Mouse (Mus musculus) heart, postnatal 10 days (tissue): ENCODE results near the gene Flnb. TPM values are rescaled to one million over a fixed set of nuclear protein-coding genes. Genes with fewer than 3 reads are reported as not detected.

ENCODE experiments used
- DNase-seq, 2 experiments: peaks; one replicate each; pipeline ENCODE4 v3.0.0; 2021
- intact Hi-C: fragments of 180-260 bp; cut with DNase I; formaldehyde crosslinking; loops from one replicate; pipeline ENCODE4 v1.15.1; 2025
- total RNA-seq, 2 experiments: library from RNA; stranded (reverse); gene quantifications; 2 replicates each; pipeline ENCODE4 v1.2.3; 2021

Flnb gene
- total RNA-seq, 2 experiments from 2014 or later = 40.5 to 43.6 TPM

DNA sequence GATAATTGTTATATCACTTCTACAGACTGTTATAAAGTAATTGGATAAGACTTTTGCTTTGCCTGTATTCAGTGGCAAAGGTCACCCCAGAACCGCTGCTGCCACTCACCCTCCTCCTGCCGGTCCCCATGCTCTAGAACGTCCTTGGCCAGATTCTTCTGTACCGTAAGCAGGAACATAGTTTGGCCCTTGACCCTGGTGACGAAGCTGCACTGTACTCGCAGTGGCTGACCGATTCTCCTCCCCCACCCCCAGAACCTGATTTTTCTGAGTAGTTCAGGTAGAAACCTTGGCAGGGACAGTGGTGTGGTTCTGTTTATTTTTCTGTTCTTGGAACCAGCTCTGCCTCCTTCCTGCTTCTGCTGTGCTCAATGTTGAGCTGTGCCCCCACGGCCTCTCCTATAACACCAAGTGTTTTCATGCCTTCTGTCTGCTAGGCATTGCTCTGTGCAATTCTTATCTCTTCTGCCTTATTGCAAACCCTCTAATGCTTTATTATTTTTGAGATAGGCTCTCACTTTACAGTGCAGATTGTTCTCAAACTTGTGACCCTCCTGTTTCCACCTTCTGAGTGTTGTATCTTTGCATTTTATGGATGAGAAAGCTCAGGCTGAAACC lies 7.0 kb downstream of the Flnb start:
- intact Hi-C loops = no loop called here
- DNase-seq = no peak

DNA sequence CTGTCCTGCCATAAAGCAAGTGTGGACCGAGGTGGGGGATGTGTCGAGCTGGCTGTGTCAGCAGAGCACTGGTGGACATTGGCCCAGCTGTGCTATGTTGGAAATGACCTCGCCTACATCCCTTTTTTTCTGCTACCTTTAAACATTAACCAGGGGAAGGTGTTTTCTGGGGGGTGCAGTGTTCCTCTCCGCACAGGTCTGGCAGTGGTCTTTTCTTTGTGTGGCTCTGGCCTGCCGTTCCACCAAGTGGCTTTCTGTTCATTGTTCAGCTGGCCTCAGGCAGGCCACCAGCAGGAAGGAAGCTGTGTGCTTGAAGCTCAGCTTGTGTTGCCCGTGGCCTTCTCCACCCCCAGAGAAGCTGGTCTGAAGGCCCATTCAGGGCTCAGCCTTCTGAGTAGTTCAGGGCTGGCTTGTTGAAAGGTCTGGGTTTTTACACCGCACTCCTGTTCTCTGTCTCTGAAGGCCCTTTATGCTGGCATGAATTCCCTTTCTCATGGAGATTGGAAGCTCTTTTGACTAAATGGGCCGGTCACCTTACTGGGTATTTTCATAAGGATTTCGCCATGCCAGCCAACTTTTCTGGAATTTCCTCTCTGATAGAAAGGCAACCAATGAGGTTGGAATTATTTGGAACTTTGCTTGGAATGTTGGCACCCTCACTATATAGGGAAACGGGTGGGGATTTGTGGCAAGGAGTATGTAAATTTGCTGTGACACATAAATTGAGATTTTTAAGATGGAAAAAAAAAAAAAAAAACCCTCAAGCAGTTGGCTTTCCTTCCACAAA lies 8.6 kb downstream of the Flnb start:
- intact Hi-C loops = loop anchor here (2.0 kb wide), 1 partner anchor 24 kb away; no protein-coding TSS in a partner anchor

DNA sequence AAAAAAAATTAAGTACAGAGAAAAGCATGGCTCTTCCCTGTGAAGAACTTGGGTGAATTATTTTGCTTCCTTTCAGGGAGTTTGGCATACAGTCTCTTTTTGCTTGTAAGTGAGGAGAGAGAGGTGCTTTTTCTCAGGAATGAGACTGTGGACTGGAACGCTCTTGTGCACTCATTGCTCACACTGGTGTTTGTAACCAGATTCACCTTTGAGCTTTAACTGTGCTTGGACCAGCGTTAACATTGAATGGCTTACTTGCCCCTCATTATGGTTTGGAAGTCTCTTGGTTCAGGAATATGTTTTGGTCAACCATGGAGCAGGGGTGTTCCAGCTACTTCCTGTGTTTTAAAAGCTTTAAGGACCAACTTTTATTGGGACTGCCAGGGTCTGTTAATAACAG lies 11.4 kb downstream of the Flnb start:
- DNase-seq = no peak
- intact Hi-C loops = no loop called here

More for the DNA sequence above, 8.6 kb downstream of the Flnb start:
- DNase-seq = peak; percentile 26 to 42

DNA sequence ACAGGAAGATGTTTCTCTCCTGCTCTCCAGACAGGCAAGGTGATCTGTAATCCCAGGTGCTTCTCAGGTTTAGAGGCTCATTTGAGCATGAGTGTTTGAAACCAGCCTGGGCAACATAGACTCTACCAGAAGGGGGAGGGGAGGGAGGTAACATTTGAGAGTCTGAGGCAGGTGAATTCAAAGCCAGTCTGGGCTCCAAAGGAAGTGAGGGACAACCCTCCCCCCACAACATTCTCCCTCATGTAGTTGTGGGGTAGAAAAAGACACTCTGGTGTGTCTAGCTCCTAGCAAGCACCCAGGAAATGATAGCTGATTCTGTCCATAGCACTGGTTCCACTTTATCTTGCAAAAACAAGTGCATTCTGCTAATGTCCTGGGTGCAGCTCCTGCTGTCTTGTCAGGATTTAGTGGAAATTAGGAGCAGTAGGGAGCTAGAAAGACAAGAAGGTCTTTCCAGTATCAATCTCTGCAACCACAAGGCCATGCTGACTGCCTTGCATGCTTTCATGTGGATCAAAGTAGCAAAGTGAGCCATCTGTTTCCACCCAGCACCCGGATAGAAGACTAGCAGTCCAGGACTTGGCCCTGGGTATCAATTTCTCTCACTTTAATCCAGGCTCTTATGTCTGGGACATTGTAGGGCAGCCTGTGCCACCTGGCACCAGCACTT lies 14.1 kb downstream of the Flnb start:
- no peak for DNase-seq
- intact Hi-C loops = no loop called here

DNA sequence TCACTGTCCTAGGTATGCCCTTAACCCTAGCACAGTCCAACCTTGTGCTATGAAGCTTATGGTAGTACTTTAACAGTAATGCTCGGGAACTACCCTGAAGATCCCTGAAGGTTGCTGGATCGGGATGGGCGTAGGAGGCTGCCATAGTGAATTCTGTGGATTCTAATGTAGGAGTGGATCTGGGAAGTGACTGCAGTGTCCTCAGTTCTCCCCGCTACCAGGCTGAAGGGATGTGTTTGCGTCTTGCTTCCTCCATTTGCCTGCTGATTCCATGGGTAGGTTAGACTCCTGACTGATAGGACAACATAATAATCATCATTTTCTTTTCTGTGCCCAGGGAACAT lies 14.7 kb downstream of the Flnb start:
- intact Hi-C loops = no loop called here
- DNase-seq = no peak

DNA sequence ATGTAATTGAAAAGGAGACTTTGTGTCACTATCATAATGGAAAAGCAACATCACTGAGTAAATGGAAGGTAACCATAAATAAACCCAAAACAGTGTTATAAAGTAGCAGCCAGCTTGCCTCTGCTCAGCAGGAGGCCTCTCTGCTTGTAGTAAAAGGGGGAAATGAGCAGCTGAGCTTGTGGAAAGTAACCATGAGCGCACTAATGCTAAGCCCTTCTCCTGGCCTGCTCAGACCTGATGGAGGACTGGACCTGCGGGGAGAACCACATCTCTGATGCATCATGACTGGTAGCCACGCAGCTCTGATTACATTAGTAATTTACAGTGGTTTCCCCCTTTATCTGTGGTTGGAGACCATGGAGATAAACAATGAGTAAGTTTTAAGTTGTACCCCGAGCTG lies 15.7 kb downstream of the Flnb start:
- no peak for DNase-seq
- intact Hi-C loops = no loop called here

DNA sequence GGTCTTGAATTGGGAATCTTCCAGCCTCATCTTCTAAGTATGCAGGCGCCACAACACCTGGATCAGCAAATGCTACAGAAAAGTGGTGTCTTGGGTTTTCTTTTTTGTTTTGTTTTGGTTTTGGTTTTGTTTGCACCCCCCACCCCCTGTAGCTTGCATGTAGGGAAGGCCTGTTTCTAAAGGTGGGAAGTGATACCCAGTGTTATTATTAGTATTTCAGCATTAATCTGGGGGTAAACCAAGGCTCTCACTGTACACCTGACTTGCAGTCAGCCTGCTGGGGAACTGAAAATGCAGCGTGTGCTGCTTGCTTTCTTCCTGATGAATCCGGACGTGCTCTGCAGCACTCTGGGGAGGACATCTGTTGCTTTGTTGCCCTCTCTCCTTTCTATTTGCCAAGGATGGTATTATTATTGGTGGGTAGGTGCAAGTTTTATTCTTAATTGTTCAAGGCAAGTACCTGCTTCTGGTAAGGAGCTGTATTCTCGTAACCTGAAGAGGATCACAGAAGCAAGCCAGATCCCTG lies 20.9 kb downstream of the Flnb start:
- DNase-seq = no peak
- intact Hi-C loops = no loop called here

DNA sequence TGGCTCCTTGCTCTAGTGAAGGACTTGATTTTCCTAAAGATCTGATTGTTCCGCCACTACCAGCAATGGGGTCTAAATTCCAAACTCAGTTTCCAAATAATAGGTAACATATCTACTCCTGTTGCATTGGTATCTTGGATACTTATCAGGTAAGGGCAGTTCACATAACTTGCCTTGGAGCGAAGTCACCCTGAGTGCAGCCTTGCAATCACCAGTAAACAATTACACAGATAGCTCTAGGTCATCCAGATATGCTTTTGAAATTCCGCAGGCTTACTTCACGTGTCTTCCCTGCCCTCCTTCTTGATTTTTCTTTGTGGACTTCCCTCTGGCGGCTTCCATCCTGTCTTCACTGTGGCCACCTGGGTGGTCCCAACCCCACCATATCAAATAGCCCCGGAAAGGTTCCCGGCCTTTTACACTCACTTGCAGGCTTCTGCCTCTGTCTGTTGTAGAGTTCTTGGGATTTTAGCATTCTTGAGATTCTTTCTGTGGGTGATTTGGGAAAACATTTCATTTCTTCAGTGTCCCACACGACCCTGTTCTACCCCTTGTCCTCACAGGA lies 22.3 kb downstream of the Flnb start:
- intact Hi-C loops = no loop called here
- no peak for DNase-seq

DNA sequence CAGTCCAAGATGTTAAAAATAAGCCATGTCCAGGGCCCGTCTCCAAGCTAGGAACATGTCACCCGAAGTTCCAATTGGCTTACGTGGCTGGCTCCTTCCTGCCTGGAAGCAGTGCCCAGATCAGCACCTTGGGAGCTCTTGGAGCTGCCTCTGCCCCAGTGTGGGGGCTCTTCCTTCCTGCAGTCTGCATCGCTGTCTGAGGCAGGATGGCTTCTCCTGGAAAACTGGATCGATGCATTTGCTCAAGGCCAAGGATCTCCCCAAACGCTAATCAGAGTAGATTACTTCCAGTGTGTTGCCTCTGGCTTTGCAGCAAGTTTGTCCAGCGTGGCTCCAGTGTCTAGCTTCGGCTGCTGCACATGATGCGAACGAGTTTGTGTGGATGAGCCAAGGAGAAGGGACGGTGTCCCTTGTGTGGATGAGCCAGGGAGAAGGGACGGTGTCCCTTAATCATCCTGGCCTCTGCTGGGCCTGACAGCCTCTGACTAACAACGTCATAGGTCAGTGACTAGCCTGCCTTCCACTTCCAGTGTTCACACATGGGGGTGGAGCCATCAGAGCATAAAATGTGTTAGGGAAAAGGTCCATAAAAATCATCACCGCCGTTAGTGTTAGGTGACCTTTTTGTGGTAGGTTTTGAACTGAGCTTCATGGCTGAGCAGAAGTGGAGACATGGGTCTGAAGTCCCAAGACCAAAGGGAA lies 25.0 kb downstream of the Flnb start:
- intact Hi-C loops = no loop called here
- peak in 1 of 2 experiments; percentile 23 for DNase-seq

DNA sequence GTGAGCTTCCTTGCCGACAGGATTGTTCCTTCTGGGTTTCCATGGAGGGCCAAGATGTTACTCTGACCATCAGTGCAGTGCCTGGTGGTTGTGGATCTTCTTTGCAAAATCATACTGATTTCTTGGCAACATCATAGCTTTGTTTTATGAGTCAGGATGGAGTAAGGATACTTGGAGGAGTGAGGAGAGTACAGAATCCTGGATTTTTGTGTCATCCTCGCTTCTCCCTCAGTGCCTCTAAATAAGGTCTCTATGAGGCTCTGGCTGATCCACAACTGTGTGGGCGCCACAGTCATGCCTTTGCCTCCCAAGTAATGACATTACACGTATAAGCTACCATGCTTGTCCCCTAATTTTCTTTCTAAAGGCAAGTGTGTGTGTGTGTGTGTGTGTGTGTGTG lies 28.9 kb downstream of the Flnb start:
- no peak for DNase-seq
- intact Hi-C loops = no loop called here

DNA sequence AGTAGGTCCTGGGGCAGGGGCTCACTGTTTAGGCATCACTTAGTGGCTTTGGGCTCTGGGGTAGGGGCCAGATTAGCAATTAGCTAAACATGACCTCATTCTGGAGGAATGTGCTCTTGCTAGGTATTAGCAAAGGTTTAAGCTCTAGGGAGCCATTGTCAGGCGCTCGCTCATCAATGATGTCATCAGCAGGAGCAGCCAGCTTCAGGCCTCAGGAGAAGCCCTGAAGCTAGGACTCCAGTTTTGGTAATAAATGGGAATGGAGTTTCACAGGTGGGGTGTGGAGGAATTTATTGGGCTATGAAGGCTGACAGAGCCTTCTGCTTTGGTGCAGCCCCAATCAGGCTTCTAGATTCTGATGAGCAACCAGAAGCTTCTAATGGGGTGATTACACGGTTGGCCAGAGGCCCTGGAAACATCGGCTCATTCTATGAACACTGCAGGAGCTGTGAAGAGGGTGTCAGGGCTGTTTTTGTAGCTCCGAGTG lies 30.0 kb downstream of the Flnb start:
- DNase-seq = peak in 1 of 2 experiments; percentile 41
- intact Hi-C loops = no loop called here

DNA sequence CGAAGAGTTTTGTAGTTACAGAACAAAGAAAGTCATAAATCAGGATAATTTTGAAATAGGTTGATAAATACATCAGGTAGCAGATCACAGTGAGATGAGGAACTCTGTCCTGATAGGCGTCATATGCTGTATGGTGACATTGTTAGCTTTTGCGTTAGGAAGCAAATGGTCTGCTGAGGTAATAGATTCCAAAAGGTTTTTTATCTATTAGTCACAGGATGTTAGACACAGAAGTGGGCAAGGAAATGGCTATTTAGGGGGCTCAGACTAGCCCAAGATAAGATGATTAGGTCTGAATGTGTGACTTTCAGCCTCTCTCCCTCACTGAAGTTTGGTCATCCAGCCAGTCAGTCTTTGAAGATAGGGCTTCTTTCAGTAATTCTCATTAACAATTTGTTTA lies 33.2 kb downstream of the Flnb start:
- no peak for DNase-seq
- intact Hi-C loops = loop anchor here (2.0 kb wide), 1 partner anchor 24 kb away; no protein-coding TSS in a partner anchor

DNA sequence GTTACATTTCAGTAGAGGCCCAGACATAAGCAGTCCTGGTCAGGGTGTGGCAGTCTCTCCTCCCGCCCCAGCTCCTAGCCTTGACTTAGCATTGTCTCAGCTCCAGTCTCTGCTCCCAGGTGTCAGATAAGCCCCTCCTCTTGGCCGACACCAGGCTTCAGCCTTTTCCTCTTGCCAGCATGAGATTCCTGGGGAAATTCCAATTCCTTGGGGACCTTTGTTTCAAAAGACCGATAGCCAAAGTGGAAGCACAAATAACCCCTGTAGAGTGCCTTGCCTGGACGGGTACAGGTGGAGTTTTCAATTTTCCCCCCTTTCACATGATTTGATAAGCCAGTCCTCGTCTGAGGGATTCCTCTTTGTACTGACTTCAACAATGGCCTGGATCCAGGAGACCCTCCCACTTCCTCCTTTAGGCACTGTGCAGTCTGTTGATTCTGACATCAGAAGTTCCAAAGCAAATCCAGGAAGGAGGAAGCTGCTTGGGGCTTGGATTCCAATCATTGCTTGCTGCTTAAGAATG lies 33.8 kb downstream of the Flnb start:
- DNase-seq = peak; percentile 79 to 80
- intact Hi-C loops = loop anchor here (2.0 kb wide), 1 partner anchor 25 kb away; no protein-coding TSS in a partner anchor

DNA sequence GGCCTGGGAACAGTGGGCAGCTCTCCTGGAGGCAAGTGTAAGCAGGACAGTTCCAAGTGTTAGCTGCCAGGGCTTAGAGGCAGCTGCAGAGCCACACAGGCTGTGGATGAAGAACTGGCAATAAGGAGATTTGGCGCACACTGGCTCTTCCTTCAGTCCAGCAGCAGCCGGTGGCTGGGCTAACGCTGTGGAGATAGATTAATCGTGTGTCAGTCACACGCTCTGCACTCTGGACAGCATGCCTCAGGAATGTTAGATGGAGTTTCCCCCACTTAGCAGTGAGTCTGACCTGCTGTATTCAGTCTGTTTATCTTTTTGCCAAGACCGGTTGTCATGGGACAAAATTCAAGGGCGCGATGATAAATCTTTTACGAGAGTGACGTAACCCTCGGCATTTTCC lies 35.9 kb downstream of the Flnb start:
- intact Hi-C loops = no loop called here
- DNase-seq = peak; percentile 71 to 72

DNA sequence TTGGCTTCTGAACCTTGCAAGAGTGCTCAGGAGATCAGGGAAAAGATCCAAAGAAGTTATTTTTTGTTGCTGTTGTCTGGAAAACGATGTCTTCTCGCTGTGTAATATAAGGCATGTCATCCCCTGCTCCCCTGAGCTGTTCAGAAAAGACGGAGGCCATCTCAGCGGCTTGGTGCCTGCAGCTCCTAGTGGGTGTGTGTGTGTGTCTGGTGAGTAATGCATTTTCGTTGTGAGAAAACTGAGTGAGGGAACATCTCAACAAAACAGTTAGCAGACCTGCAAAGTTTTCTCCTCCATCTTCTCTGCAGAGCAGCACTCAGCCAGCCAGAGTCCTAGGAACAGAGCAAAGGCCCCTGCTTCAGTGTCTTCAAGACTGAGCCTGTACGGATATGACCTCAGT lies 36.6 kb downstream of the Flnb start:
- intact Hi-C loops = no loop called here

DNA sequence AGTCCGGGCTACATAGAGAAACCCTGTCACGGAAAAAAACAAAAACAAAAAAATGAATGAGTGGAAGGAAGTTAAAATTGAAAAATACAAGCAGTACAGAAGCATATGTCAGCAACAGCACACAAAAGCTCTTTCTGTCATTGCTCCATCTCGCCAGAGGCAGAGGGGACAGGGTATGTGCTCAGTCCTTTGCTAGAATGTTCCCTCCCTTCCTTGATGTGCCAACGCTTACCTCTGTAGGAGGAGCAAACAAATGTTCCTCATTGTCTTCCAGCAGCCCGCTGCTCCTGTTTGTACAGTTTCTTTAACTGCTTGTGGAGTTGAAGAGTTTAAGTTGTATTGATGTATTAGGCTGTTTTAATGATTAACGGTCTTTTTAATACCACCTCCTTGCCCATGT lies 37.3 kb downstream of the Flnb start:
- intact Hi-C loops = no loop called here
- no peak for DNase-seq

More for the DNA sequence above, 36.6 kb downstream of the Flnb start:
- DNase-seq = no peak

DNA sequence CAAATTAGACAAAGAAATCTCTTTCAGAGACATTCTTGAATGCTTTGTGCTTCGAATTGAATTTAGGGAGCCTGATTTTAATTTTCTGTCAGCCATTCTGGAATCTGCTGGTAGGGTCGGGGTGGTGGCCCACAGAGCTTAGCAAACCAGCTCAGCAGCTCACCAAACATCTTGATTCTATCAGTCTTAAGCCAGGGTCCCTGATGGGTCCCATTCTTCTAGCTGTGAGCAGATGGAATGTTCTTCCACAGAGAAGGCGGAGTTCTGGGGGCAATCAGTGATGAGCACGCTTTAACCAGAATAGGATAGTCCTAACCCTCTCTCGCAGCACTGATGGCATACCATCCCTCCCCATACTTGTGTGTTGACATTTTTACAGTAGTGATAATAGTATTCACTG lies 37.7 kb downstream of the Flnb start:
- intact Hi-C loops = no loop called here
- DNase-seq = no peak

DNA sequence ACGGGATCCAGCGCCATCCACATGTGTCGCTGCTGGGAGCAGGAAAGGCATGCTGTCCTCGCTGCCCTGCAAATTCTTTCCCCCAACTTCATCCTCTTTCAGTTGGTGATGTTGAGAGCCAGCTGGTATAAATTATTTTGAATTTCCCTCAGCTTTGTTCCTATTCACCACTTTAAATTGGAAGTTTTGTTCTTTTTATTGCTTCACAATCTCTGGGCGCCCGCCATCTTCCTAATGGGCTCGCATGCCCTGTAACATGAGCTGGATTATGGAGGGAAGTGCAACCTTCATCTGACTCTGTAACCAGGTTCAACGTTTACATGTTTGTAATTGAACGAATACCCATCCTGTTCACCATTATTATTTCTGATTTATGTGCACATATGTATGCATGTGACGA lies 38.6 kb downstream of the Flnb start:
- intact Hi-C loops = no loop called here

DNA sequence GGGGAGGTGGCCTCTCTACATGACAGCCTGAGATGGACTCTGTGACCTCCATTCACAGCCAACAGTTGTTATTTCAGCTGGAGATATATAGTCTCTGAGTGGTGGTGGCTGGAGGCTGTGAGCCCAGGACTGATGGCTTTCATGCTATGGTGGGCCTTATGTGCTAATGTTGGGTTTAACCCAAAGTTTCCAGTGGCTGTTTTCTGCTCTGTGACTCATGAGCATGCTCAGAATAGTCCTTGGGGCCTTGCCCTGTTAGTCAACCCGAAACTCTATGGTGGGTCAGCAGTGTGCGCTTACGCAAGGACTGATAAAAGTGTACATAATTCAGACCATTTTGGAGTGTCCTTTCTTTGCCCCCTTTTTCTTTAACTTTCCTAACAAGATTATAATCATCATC lies 40.1 kb downstream of the Flnb start:
- no peak for DNase-seq
- intact Hi-C loops = no loop called here

More for the DNA sequence above, 38.6 kb downstream of the Flnb start:
- DNase-seq = no peak

DNA sequence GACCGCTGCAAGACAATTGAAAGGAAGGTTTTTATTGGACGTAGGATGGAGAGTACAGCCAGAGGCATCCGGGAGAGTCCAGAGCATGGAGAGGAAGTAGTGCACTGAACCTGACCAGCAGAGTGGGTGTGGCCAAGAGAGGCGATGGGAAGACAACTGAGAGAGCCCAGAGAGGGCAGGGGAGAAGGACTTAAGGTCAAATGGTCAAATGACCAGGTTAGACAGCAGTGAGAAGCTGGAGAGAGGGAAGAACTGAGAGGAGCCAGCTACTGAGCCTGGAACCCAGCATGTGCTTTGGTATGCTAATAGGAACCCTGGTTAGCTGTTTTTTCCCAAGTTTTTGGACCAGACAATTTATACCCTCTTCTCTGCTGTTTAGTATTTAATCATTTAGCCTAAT lies 40.7 kb downstream of the Flnb start:
- no peak for DNase-seq
- intact Hi-C loops = no loop called here
